Mouse (Mus musculus): Measurements from ENCODE around the gene Rpl11. TPM values are rescaled to one million over a fixed set of nuclear protein-coding genes. Genes with fewer than 3 reads are reported as not detected.
"Not testable (repeated sequence)": the region's sequence is repeated elsewhere in the genome, so short reads cannot be mapped to it uniquely, and the experiment has no call there.

The Rpl11 gene
- polyA plus RNA-seq, 1 experiment from 2014 or later, result 390 TPM

DNA sequence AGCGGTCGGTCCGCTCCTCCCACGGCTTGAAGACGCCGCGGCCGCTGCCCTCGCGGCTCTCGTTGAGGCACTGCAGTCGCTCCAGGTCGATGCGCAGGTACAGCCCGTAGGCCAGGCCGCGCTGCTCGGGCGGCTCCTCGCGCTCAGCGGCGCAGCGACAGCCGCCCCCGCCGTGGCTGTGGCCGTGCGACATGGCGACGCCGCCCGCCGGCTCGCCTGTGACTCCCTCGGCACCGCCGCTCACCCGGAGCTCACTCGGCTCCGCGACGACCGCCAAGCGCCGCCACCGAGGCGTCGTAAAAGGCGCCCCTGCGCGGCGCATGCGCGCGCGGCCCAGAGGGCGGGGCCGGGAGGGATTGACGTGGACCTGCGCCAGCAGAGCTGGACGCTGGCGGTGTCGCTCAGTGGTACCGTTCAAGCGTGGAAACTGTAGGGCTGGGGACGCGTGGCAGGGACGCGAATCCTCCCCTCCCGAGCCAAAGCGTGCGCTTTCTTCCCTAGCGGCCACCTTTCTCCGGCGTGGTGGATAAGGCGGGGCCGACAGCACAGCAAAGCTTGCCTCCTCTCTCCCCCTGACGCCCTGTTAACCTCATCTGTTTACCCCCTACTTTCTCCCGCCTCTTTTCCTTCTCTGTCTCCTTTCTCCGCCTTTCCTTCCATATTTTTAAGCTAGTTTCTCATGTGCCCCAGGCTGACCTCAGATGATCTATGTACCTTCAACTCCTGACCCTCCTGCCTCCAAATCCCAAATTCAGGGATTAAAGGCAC lies 66.1 kb downstream of the Rpl11 start, which contains the start of gene Pithd1:
Gene Pithd1 (minus strand): TSS at position 322 of the 768 bp plus-strand sequence.
- peaks cover 11% of the 10 kb centered on the region for H3K4me1 ChIP-seq
- peak; percentile 79 for ATAC-seq (ENCODE audit: insufficient number of reproducible peaks, insufficient read depth, low FRiP score, low TSS enrichment)
- peak within 1 kb of the TSS; percentile 87 for H3K27ac ChIP-seq
- H3K4me2 ChIP-seq (replicated peaks), result peak within 1 kb of the TSS; percentile 65
- H3K4me3 ChIP-seq, result peak within 1 kb of the TSS; percentile 89
- no peaks in the 10 kb centered on the region for H3K27me3 ChIP-seq
- H3K9me3 ChIP-seq, result no peaks in the 10 kb centered on the region
- peak within 1 kb of the TSS; percentile 80 for H3K9ac ChIP-seq
- WGBS, result under 1% methylated on average over 76 of the region's 81 CpGs
- H3K36me3 ChIP-seq, result peaks cover 24% of the 10 kb centered on the region

DNA sequence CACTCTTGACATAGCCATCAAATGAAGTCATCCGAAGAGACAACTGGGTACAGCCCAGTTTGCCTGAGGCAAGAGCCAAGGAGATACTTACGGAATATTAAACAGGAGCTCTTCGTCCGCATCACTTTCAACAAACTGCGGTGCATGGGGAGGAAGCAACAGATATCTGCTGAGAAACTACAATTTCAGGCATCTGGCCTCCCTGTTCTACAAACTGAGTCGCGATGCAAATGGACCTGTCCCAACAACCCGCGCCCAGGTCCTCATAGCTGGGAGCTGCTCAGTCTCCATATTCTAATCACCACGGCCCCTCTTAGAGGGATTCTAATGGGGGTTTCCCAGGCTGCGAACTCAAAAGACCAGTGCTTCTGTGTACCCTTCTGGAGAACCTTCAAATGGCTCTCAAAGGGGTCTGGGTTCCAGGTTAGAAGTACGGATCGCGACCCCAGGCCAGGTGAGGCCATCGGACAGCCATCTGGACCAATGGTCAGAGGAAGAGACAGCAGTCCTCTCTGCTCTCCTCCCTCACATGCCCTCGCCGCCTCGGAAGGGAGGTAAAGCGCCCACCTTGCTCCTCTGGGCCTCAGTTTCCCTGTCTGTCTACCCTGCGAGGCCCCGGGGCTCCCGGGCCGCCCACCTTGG lies 66.8 kb downstream of the Rpl11 start:
- peaks cover 26% of the 10 kb centered on the region for H3K36me3 ChIP-seq
- peak overlapping the region; percentile 65 for H3K4me2 ChIP-seq (replicated peaks)
- H3K4me1 ChIP-seq, result peaks cover 11% of the 10 kb centered on the region
- WGBS, result 7% methylated on average over 22 of the region's 23 CpGs
- no peaks in the 10 kb centered on the region for H3K9me3 ChIP-seq
- H3K4me3 ChIP-seq, result peak overlapping the region; percentile 89
- ATAC-seq (ENCODE audit: insufficient number of reproducible peaks, insufficient read depth, low FRiP score, low TSS enrichment), result no peak
- H3K27ac ChIP-seq, result peak overlapping the region; percentile 87
- H3K27me3 ChIP-seq, result no peaks in the 10 kb centered on the region
- H3K9ac ChIP-seq, result peak overlapping the region; percentile 80

DNA sequence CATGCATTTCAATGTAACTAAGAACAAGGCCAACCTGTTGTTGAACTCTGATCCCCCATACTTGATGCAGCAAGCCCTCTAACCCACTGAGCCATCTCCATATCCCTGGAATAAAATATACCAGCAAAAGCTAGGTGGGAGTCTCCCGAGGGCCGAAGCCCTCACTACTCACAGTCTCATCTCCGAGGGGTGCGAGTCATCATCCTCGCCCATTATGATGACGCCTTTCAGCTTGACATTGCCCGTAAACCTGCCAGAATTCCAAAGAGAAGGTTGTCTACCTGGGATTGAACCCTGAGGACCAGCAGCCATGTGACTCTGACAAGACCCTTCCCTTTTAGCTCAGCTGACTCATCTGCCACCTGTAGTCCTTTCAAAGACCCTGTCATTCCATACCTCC lies 67.5 kb downstream of the Rpl11 start:
- no peak for ATAC-seq (ENCODE audit: insufficient number of reproducible peaks, insufficient read depth, low FRiP score, low TSS enrichment)
- Histone ChIP-seq H3K27me3 (no peaks in the 10 kb centered on the region), H3K27ac (no peak overlapping the region), H3K4me3 (peak overlapping the region; percentile 89), H3K4me2 (replicated peaks) (peak overlapping the region; percentile 65), H3K4me1 (peaks cover 11% of the 10 kb centered on the region), H3K36me3 (peaks cover 30% of the 10 kb centered on the region), H3K9ac (peak overlapping the region; percentile 80), H3K9me3 (no peaks in the 10 kb centered on the region)
- WGBS, result 89% methylated on average over 7 of the region's 7 CpGs

DNA sequence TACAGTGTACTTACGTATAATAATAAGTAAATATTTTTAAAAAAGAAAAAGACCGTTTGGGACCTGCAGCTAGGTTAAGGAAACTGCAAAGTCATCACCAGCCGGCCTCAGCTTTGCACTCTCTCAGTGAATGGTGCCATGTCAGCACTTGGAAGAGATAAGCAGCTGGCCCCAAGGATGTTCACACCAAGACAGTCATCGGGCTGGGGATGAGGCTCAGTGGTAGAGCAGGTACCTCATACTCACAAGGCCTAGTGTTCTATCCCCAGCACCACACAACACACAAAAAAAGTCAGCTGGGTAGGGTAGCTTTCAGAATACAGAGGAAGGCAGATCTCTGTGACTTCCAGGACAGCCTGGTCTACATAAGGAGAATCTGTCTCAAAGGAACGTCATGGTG lies 68.0 kb downstream of the Rpl11 start:
- Histone ChIP-seq H3K4me3 (no peak overlapping the region), H3K9ac (no peak overlapping the region), H3K4me1 (peaks cover 11% of the 10 kb centered on the region), H3K27ac (no peak overlapping the region), H3K4me2 (replicated peaks) (no peak overlapping the region), H3K9me3 (no peaks in the 10 kb centered on the region), H3K27me3 (no peaks in the 10 kb centered on the region), H3K36me3 (peaks cover 34% of the 10 kb centered on the region)
- WGBS, result 94% methylated on average over 5 of the region's 5 CpGs
- ATAC-seq (ENCODE audit: insufficient number of reproducible peaks, insufficient read depth, low FRiP score, low TSS enrichment), result no peak

- Histone ChIP-seq H3K4me3 (no peak overlapping the region), H3K4me1 (peaks cover 11% of the 10 kb centered on the region), H3K9ac (no peak overlapping the region), H3K27me3 (no peaks in the 10 kb centered on the region), H3K4me2 (replicated peaks) (no peak overlapping the region), H3K36me3 (peaks cover 34% of the 10 kb centered on the region), H3K9me3 (no peaks in the 10 kb centered on the region), H3K27ac (no peak overlapping the region)
- no peak for ATAC-seq (ENCODE audit: insufficient number of reproducible peaks, insufficient read depth, low FRiP score, low TSS enrichment)
- whole genome bisulfite sequencing, result 83% methylated on average over 5 of the region's 5 CpGs
Measured at GRCm38 (mm10) chr4:135984556-135984955, 68.7 kb downstream of the Rpl11 start.

DNA sequence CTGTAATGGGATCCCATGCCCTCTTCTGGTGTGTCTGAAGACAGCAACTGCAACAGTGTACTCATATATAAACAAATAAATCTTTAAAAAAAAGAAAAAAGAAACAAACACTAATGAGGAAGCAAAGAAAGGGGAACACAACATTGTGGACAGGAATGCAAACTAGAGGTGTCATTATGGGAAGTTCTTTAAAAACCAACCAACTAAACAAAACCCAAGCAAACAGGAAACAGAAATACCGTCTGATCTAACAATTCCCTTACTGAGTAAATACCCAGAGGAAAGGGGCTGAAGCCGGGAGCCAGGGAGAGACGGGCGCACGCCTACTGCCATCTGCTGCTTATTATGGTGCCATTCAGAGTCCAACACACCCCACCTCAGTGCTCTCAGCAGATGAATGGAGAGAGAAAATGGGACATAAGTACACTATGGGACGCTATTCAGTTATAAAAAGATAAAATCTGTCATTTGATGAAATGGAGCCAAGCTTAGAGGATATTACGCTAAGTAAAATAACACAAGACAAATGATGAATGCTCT lies 71.6 kb downstream of the Rpl11 start:
- Histone ChIP-seq H3K27me3 (no peaks in the 10 kb centered on the region), H3K9ac (no peak overlapping the region), H3K4me3 (no peak overlapping the region), H3K27ac (no peak overlapping the region), H3K36me3 (peaks cover 51% of the 10 kb centered on the region), H3K4me2 (replicated peaks) (no peak overlapping the region), H3K9me3 (no peaks in the 10 kb centered on the region), H3K4me1 (peaks cover 7% of the 10 kb centered on the region)
- whole genome bisulfite sequencing, result 58% methylated on average over 7 of the region's 7 CpGs
- no peak for ATAC-seq (ENCODE audit: insufficient number of reproducible peaks, insufficient read depth, low FRiP score, low TSS enrichment)

GRCm38 (mm10) chr4:135980223-135980622 lies 73.0 kb downstream of the Rpl11 start:
- H3K4me1 ChIP-seq; H3K9ac ChIP-seq; H3K9me3 ChIP-seq; H3K4me3 ChIP-seq; ATAC-seq (ENCODE audit: insufficient number of reproducible peaks, insufficient read depth, low FRiP score, low TSS enrichment); H3K27me3 ChIP-seq; H3K4me2 ChIP-seq (replicated peaks); H3K27ac ChIP-seq: not testable (repeated sequence)
- H3K36me3 ChIP-seq, result peaks cover 65% of the 10 kb centered on the region
- WGBS, result 93% methylated on average over 5 of the region's 5 CpGs

Other genes with a start within 250 kb of the Rpl11 start
- 342 and 361 TPM in 2 replicates for gene Srsf10, start 197.7 kb downstream of the Rpl11 start, polyA plus RNA-seq (2016; fragmentation: Nextera tagmentation; extraction: Ambion mirVana)
- gene Pnrc2, start 179.6 kb downstream of the Rpl11 start, polyA plus RNA-seq (2016; fragmentation: Nextera tagmentation; extraction: Ambion mirVana), result 177 and 187 TPM in 2 replicates
- 0.19 and 0.38 TPM in 2 replicates for gene Cnr2, start 158.0 kb downstream of the Rpl11 start, polyA plus RNA-seq (2016; fragmentation: Nextera tagmentation; extraction: Ambion mirVana)
- gene Fuca1, start 132.7 kb downstream of the Rpl11 start, polyA plus RNA-seq (2016; fragmentation: Nextera tagmentation; extraction: Ambion mirVana), result 51.6 and 59.7 TPM in 2 replicates
- gene Hmgcl, start 107.0 kb downstream of the Rpl11 start, polyA plus RNA-seq (2016; fragmentation: Nextera tagmentation; extraction: Ambion mirVana), result 76.3 and 81.5 TPM in 2 replicates
- gene Gale, start 89.7 kb downstream of the Rpl11 start, polyA plus RNA-seq (2016; fragmentation: Nextera tagmentation; extraction: Ambion mirVana), result 29.1 and 31.2 TPM in 2 replicates
- 124 and 126 TPM in 2 replicates for gene Lypla2, start 80.8 kb downstream of the Rpl11 start, polyA plus RNA-seq (2016; fragmentation: Nextera tagmentation; extraction: Ambion mirVana)
- gene Pithd1, start 66.2 kb downstream of the Rpl11 start, polyA plus RNA-seq (2016; fragmentation: Nextera tagmentation; extraction: Ambion mirVana), result 64.4 and 65.2 TPM in 2 replicates
- gene Eloa, start 31.7 kb downstream of the Rpl11 start, polyA plus RNA-seq (2016; fragmentation: Nextera tagmentation; extraction: Ambion mirVana), result 41.9 and 43.4 TPM in 2 replicates
- 612 and 623 TPM in 2 replicates for gene Id3, start 90.1 kb upstream of the Rpl11 start, polyA plus RNA-seq (2016; fragmentation: Nextera tagmentation; extraction: Ambion mirVana)
- gene E2f2, start 119.0 kb upstream of the Rpl11 start, polyA plus RNA-seq (2016; fragmentation: Nextera tagmentation; extraction: Ambion mirVana), result 8.3 and 8.7 TPM in 2 replicates
- gene Asap3, start 152.9 kb upstream of the Rpl11 start, polyA plus RNA-seq (2016; fragmentation: Nextera tagmentation; extraction: Ambion mirVana), result 13.1 and 13.3 TPM in 2 replicates
- 2.9 and 4.1 TPM in 2 replicates for gene Tcea3, start 194.3 kb upstream of the Rpl11 start, polyA plus RNA-seq (2016; fragmentation: Nextera tagmentation; extraction: Ambion mirVana)
- 28.5 and 28.8 TPM in 2 replicates for gene Zfp46, start 231.3 kb upstream of the Rpl11 start, polyA plus RNA-seq (2016; fragmentation: Nextera tagmentation; extraction: Ambion mirVana)